Mouse (Mus musculus) spleen, adult 2 months (tissue): Measurements from ENCODE around the gene Olfr748. TPM values are rescaled to one million over a fixed set of nuclear protein-coding genes. Genes with fewer than 3 reads are reported as not detected.
"Not testable (repeated sequence)": the region's sequence is repeated elsewhere in the genome, so short reads cannot be mapped to it uniquely, and the experiment has no call there.

Source experiments
- DNase-seq, 2 experiments: peaks; one replicate each; pipeline versions ENCODE4 v3.0.0 to v3.0.0-alpha.2; 2012 to 2021; ENCODE audit warnings: low spot score in 2 of 2, low read depth in 1 of 2
- H3K27ac ChIP-seq: fragments of 200-500 bp; 2 replicates; pipeline ENCODE4 v1.5.1; 2012; ENCODE audit warnings: low read length, inconsistent platforms; ENCODE audit not compliant: insufficient read depth
- H3K27me3 ChIP-seq: fragments of 200-500 bp; 2 replicates; pipeline ENCODE4 v1.6.1; 2012; ENCODE audit warnings: mild to moderate bottlenecking, moderate library complexity, low read length, inconsistent platforms; ENCODE audit not compliant: control insufficient read depth, insufficient read depth
- H3K36me3 ChIP-seq: fragments of 200-500 bp; 2 replicates; pipeline ENCODE4 v1.6.1; 2012; ENCODE audit warnings: mild to moderate bottlenecking, low read length, inconsistent platforms; ENCODE audit not compliant: control insufficient read depth, insufficient read depth
- H3K4me1 ChIP-seq: fragments of 200-500 bp; 2 replicates; pipeline ENCODE4 v1.6.1; 2011; ENCODE audit warnings: inconsistent platforms; ENCODE audit not compliant: control insufficient read depth, insufficient read depth, insufficient read length
- H3K4me3 ChIP-seq: fragments of 200-500 bp; 2 replicates; pipeline ENCODE4 v1.5.1; 2011; ENCODE audit warnings: mild to moderate bottlenecking, inconsistent platforms; ENCODE audit not compliant: insufficient read depth, insufficient read length; ENCODE audit errors: extremely low read depth
- CTCF ChIP-seq: fragments of 200-500 bp; IDR thresholded peaks from 2 replicates; pipeline ENCODE4 v1.5.1; 2011; ENCODE audit warnings: mild to moderate bottlenecking, inconsistent platforms; ENCODE audit not compliant: insufficient read depth, insufficient read length, insufficient replicate concordance; ENCODE audit errors: extremely low read depth
- POLR2A ChIP-seq: fragments of 200-500 bp; IDR thresholded peaks from 2 replicates; pipeline ENCODE4 v1.6.1; 2011; ENCODE audit warnings: low read depth, low read length, inconsistent platforms
- WGBS: fragments of 180-500 bp; shearing (Covaris S2); methylation state at CpG from one replicate; pipeline ENCODE4 v1.1.7; 2018; 5-methylcytosine and 5-hydroxymethylcytosine counted together
- polyA plus RNA-seq: library from polyadenylated mRNA; depleted of rRNA; stranded (reverse); fragments of >200 nt; gene quantifications from 2 replicates; pipeline ENCODE4 v1.2.3, GENCODE M21; 2012; rRNA removed

Olfr748 gene
- polyA plus RNA-seq: not detected in 2 replicates

GRCm38 (mm10) chr14:50707073-50707472 is at the start of gene Olfr748:
Gene Olfr748, plus strand, starts transcription at chr14:50707373.
- Histone ChIP-seq H3K4me3 (no peak within 1 kb of the TSS), H3K27ac (no peak within 1 kb of the TSS), H3K4me1 (no peaks in the 10 kb centered on the region), H3K27me3 (no peaks in the 10 kb centered on the region), H3K36me3 (no peaks in the 10 kb centered on the region)
- 77% methylated on average over 1 of the region's 1 CpGs for WGBS
- no peak for DNase-seq
- no peak for TF ChIP-seq POLR2A
- no peak for TF ChIP-seq CTCF

- no peaks in the 10 kb centered on the region for H3K27me3 ChIP-seq
- no peak for TF ChIP-seq POLR2A
- TF ChIP-seq CTCF: no peak
These were observed 14.1 kb upstream of the Olfr748 start, which contains the start of gene Olfr747 for GRCm38 (mm10) chr14:50693106-50693505. Gene Olfr747, minus strand, starts transcription at chr14:50693206.

GRCm38 (mm10) chr14:50719875-50720274 is 12.7 kb downstream of the Olfr748 start:
- not testable (repeated sequence) for H3K27ac ChIP-seq, DNase-seq
- 87% methylated on average over 15 of the region's 15 CpGs for WGBS

More at GRCm38 (mm10) chr14:50693106-50693505, 14.1 kb upstream of the Olfr748 start, which contains the start of gene Olfr747:
- H3K27ac ChIP-seq: no peak within 1 kb of the TSS
- no peak within 1 kb of the TSS for H3K4me3 ChIP-seq
- no peaks in the 10 kb centered on the region for H3K4me1 ChIP-seq
- no peaks in the 10 kb centered on the region for H3K36me3 ChIP-seq
- WGBS: 91% methylated on average over 3 of the region's 3 CpGs
- no peak for DNase-seq

GRCm38 (mm10) chr14:50722371-50722770 is 15.2 kb downstream of the Olfr748 start:
- not testable (repeated sequence) for H3K4me1 ChIP-seq, H3K27me3 ChIP-seq, H3K36me3 ChIP-seq, H3K27ac ChIP-seq, H3K4me3 ChIP-seq, DNase-seq
- WGBS: 93% methylated on average over 3 of the region's 4 CpGs

More at GRCm38 (mm10) chr14:50719875-50720274, 12.7 kb downstream of the Olfr748 start:
- not testable (repeated sequence) for H3K4me3 ChIP-seq, H3K36me3 ChIP-seq, H3K4me1 ChIP-seq, H3K27me3 ChIP-seq

GRCm38 (mm10) chr14:50740334-50740733 is 33.2 kb downstream of the Olfr748 start:
- Histone ChIP-seq H3K27me3 (no peaks in the 10 kb centered on the region), H3K4me1 (no peaks in the 10 kb centered on the region), H3K4me3 (no peak overlapping the region), H3K36me3 (no peaks in the 10 kb centered on the region), H3K27ac (no peak overlapping the region)
- DNase-seq: no peak
- TF ChIP-seq CTCF (no peak), POLR2A (no peak)
- WGBS: 12% methylated on average over 2 of the region's 2 CpGs

GRCm38 (mm10) chr14:50741584-50741983 is 34.4 kb downstream of the Olfr748 start:
- no peak overlapping the region for H3K27ac ChIP-seq
- no peak for DNase-seq
- no peaks in the 10 kb centered on the region for H3K36me3 ChIP-seq
- TF ChIP-seq POLR2A: no peak
- no peak for TF ChIP-seq CTCF
- no peaks in the 10 kb centered on the region for H3K4me1 ChIP-seq
- 90% methylated on average over 2 of the region's 2 CpGs for WGBS
- no peaks in the 10 kb centered on the region for H3K27me3 ChIP-seq
- H3K4me3 ChIP-seq: no peak overlapping the region

GRCm38 (mm10) chr14:50744994-50745393 is 37.8 kb downstream of the Olfr748 start, which contains the start of gene Olfr749:
Gene Olfr749, minus strand, starts transcription at chr14:50745094.
- Histone ChIP-seq H3K4me3 (no peak within 1 kb of the TSS), H3K36me3 (no peaks in the 10 kb centered on the region), H3K27ac (no peak within 1 kb of the TSS), H3K27me3 (no peaks in the 10 kb centered on the region), H3K4me1 (no peaks in the 10 kb centered on the region)
- no peak for DNase-seq
- TF ChIP-seq CTCF (no peak), POLR2A (no peak)
